Mouse (Mus musculus): Measurements from ENCODE around the gene A830031A19Rik. TPM values are rescaled to one million over a fixed set of nuclear protein-coding genes. Genes with fewer than 3 reads are reported as not detected.

A830031A19Rik gene
- polyA plus RNA-seq, 1 experiment from 2014 or later, result not detected

DNA sequence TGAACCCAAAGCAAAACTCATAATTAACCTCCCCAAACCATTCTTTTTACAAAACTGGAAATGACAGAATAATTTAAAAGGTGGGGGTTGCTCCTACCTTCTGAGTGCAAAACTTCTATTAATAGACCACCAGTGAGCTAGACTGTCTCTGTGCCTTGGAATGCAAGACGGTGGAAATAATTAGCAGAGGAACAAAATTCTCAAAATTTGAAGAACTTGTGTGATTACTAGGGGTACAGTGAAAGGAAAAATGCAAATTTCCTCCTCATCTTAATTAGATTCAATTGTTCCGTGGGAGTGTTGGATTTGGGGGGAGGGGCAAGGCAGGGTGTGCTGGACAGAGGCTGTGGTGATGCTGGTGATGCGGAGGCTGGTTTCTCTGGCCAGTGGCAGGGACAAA lies 23.8 kb upstream of the A830031A19Rik start:
- Histone ChIP-seq H3K4me1 (ENCODE audit: insufficient read depth, low read depth, low read length) (no peaks in the 10 kb centered on the region), H3K9ac (replicated peaks; ENCODE audit: low read depth) (no peak overlapping the region), H3K27me3 (replicated peaks; ENCODE audit: insufficient read depth, low read length) (no peaks in the 10 kb centered on the region), H3K36me3 (ENCODE audit: insufficient read depth, low read length) (no peaks in the 10 kb centered on the region), H3K4me2 (replicated peaks; ENCODE audit: low read depth, low read length) (no peak overlapping the region), H3K27ac (ENCODE audit: low read length) (no peak overlapping the region), H3K4me3 (ENCODE audit: low read depth, low read length) (no peak overlapping the region), H3K9me3 (ENCODE audit: low read length) (no peaks in the 10 kb centered on the region)
- DNase-seq (ENCODE audit: low spot score) (no peak), ATAC-seq (no peak)
- WGBS, result 61% methylated on average over 3 of the region's 3 CpGs
- TF ChIP-seq CTCF (IDR thresholded peaks at IDR 0.05) (no peak), EP300 (IDR thresholded peaks at IDR 0.05) (no peak)

DNA sequence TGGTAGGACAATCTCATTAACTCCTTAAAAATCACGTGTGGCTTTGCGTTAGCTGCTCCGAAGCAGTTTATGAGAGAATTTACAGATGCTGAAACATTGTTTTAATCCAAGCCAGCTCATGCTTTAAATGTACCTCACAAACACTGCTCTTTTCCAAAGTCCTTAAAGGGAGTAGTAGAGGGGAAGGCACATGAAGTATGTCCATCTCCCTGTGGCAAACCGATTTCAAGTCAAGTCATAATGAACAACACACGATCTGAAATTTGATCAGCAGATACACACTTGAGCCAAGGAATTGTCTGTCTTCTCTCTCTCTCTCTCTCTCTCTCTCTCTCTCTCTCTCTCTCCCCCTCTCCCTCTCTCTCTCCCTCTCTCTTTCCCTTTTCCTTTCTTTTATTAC lies 23.2 kb upstream of the A830031A19Rik start:
- Histone ChIP-seq H3K4me3 (ENCODE audit: low read depth, low read length) (no peak overlapping the region), H3K36me3 (ENCODE audit: insufficient read depth, low read length) (no peaks in the 10 kb centered on the region)
- TF ChIP-seq CTCF (IDR thresholded peaks at IDR 0.05) (no peak), EP300 (IDR thresholded peaks at IDR 0.05) (no peak)

GRCm38 (mm10) chr11:24097026-24097425 lies 22.2 kb upstream of the A830031A19Rik start:
- Histone ChIP-seq H3K9me3 (ENCODE audit: low read length) (no peaks in the 10 kb centered on the region), H3K36me3 (ENCODE audit: insufficient read depth, low read length) (no peaks in the 10 kb centered on the region), H3K4me2 (replicated peaks; ENCODE audit: low read depth, low read length) (no peak overlapping the region), H3K27me3 (replicated peaks; ENCODE audit: insufficient read depth, low read length) (no peaks in the 10 kb centered on the region), H3K4me1 (ENCODE audit: insufficient read depth, low read depth, low read length) (no peaks in the 10 kb centered on the region), H3K9ac (replicated peaks; ENCODE audit: low read depth) (no peak overlapping the region), H3K27ac (ENCODE audit: low read length) (no peak overlapping the region), H3K4me3 (ENCODE audit: low read depth, low read length) (no peak overlapping the region)
- ATAC-seq (no peak), DNase-seq (ENCODE audit: low spot score) (no peak)
- 56% methylated on average over 6 of the region's 6 CpGs for WGBS
- no peak for TF ChIP-seq CTCF (IDR thresholded peaks at IDR 0.05)
- no peak for TF ChIP-seq EP300 (IDR thresholded peaks at IDR 0.05)

More for the DNA sequence above, 23.2 kb upstream of the A830031A19Rik start:
- Histone ChIP-seq H3K27ac (ENCODE audit: low read length) (no peak overlapping the region), H3K27me3 (replicated peaks; ENCODE audit: insufficient read depth, low read length) (no peaks in the 10 kb centered on the region), H3K9ac (replicated peaks; ENCODE audit: low read depth) (no peak overlapping the region), H3K9me3 (ENCODE audit: low read length) (no peaks in the 10 kb centered on the region), H3K4me1 (ENCODE audit: insufficient read depth, low read depth, low read length) (no peaks in the 10 kb centered on the region), H3K4me2 (replicated peaks; ENCODE audit: low read depth, low read length) (no peak overlapping the region)
- ATAC-seq (no peak), DNase-seq (ENCODE audit: low spot score) (no peak)
- WGBS, result 67% methylated on average over 5 of the region's 5 CpGs

DNA sequence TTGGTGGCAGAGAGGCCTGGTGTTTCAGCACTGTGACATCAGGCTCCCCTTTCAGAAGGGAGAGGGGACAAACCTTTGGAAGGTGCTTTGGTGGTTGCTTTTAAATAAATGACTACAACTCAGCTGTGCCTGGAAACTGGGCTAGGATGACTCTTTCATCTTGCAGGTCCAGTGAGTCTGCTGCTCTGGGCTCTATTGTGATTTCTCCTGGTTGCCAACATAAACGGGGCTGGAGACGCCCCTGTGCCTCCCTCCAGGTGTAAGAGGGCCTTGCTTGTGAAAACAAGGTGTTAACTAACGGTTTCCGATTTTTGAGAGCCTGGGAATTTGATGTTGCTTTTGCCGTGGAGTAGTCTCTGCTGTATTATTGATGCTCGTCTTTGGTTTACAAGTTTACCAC lies 21.6 kb upstream of the A830031A19Rik start:
- Histone ChIP-seq H3K4me2 (replicated peaks; ENCODE audit: low read depth, low read length) (no peak overlapping the region), H3K9me3 (ENCODE audit: low read length) (no peaks in the 10 kb centered on the region), H3K9ac (replicated peaks; ENCODE audit: low read depth) (no peak overlapping the region), H3K27ac (ENCODE audit: low read length) (no peak overlapping the region), H3K36me3 (ENCODE audit: insufficient read depth, low read length) (no peaks in the 10 kb centered on the region), H3K27me3 (replicated peaks; ENCODE audit: insufficient read depth, low read length) (no peaks in the 10 kb centered on the region), H3K4me1 (ENCODE audit: insufficient read depth, low read depth, low read length) (no peaks in the 10 kb centered on the region), H3K4me3 (ENCODE audit: low read depth, low read length) (no peak overlapping the region)
- 68% methylated on average over 6 of the region's 6 CpGs for WGBS
- TF ChIP-seq EP300 (IDR thresholded peaks at IDR 0.05), result no peak
- no peak for DNase-seq (ENCODE audit: low spot score)
- ATAC-seq, result no peak

- DNase-seq (ENCODE audit: low spot score) (no peak), ATAC-seq (no peak)
- Histone ChIP-seq H3K4me3 (ENCODE audit: low read depth, low read length) (no peak overlapping the region), H3K27ac (ENCODE audit: low read length) (no peak overlapping the region), H3K9me3 (ENCODE audit: low read length) (no peaks in the 10 kb centered on the region), H3K4me1 (ENCODE audit: insufficient read depth, low read depth, low read length) (no peaks in the 10 kb centered on the region), H3K9ac (replicated peaks; ENCODE audit: low read depth) (no peak overlapping the region), H3K4me2 (replicated peaks; ENCODE audit: low read depth, low read length) (no peak overlapping the region), H3K27me3 (replicated peaks; ENCODE audit: insufficient read depth, low read length) (no peaks in the 10 kb centered on the region), H3K36me3 (ENCODE audit: insufficient read depth, low read length) (no peaks in the 10 kb centered on the region)
- no peak for TF ChIP-seq EP300 (IDR thresholded peaks at IDR 0.05)
- WGBS, result 84% methylated on average over 7 of the region's 7 CpGs
Observed at GRCm38 (mm10) chr11:24095656-24096353, 21.0 kb upstream of the A830031A19Rik start.

- TF ChIP-seq EP300 (IDR thresholded peaks at IDR 0.05), result no peak
- no peak for TF ChIP-seq CTCF (IDR thresholded peaks at IDR 0.05)
- no peaks in the 10 kb centered on the region for H3K9me3 ChIP-seq (ENCODE audit: low read length)
- WGBS, result 32% methylated on average over 9 of the region's 9 CpGs
- ATAC-seq (no peak), DNase-seq (ENCODE audit: low spot score) (no peak)
- H3K27me3 ChIP-seq (replicated peaks; ENCODE audit: insufficient read depth, low read length), result no peaks in the 10 kb centered on the region
- H3K9ac ChIP-seq (replicated peaks; ENCODE audit: low read depth), result no peak overlapping the region
- no peak overlapping the region for H3K4me3 ChIP-seq (ENCODE audit: low read depth, low read length)
- no peaks in the 10 kb centered on the region for H3K36me3 ChIP-seq (ENCODE audit: insufficient read depth, low read length)
- H3K4me2 ChIP-seq (replicated peaks; ENCODE audit: low read depth, low read length), result peak overlapping the region; percentile 25; the same call in 1 of the 2 replicates
- no peaks in the 10 kb centered on the region for H3K4me1 ChIP-seq (ENCODE audit: insufficient read depth, low read depth, low read length)
- no peak overlapping the region for H3K27ac ChIP-seq (ENCODE audit: low read length)
Observed at GRCm38 (mm10) chr11:24095236-24095635, 20.4 kb upstream of the A830031A19Rik start.

DNA sequence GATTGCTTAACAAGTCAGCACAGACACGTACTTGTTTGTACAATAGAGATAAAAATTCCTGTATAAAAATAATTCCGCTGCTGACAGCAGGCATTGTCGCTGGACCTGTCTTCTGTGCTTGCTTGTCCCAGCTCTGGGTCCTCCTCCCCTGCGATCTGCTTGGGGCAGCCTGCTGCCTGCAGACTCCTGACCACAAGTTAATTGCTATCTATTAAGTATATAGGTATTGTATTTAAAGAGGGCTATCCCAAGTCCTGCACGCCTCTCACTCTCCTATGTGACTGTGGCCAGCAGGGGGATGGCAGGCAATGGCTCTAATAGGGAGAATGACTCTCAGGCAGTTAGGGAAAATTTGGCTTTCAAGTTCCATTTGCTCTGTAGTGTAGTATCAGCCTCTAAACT lies 19.2 kb upstream of the A830031A19Rik start:
- Histone ChIP-seq H3K27me3 (replicated peaks; ENCODE audit: insufficient read depth, low read length) (no peaks in the 10 kb centered on the region), H3K9ac (replicated peaks; ENCODE audit: low read depth) (no peak overlapping the region), H3K4me1 (ENCODE audit: insufficient read depth, low read depth, low read length) (no peaks in the 10 kb centered on the region), H3K4me3 (ENCODE audit: low read depth, low read length) (no peak overlapping the region), H3K9me3 (ENCODE audit: low read length) (no peaks in the 10 kb centered on the region), H3K4me2 (replicated peaks; ENCODE audit: low read depth, low read length) (no peak overlapping the region), H3K36me3 (ENCODE audit: insufficient read depth, low read length) (no peaks in the 10 kb centered on the region), H3K27ac (ENCODE audit: low read length) (no peak overlapping the region)
- DNase-seq (ENCODE audit: low spot score) (no peak), ATAC-seq (no peak)
- 31% methylated on average over 5 of the region's 5 CpGs for WGBS
- TF ChIP-seq EP300 (IDR thresholded peaks at IDR 0.05) (no peak), CTCF (IDR thresholded peaks at IDR 0.05) (peak; percentile 56)

Measured in lung, postnatal 0 days (tissue).